12 mouse cellular contexts compared by ENCODE assay signal in genomic region chr4:84088166-84088565, GRCm38 (mm10).
DNase-seq lines count a peak whose midpoint lies in the region; ATAC-seq lines count a peak whose summit lies in the region.
"Had no signal": no experiment of that assay in that cellular context is flagged by ENCODE, and none has a peak within 500 bp of the region (broad histone marks: within the 10 kb centered on the region; RNA-seq: fewer than 3 reads in every experiment).

No protein-coding gene starts in this region.

- WGBS in intestine, embryonic 14.5 days, result 57% methylated on average over 12 of the region's 12 CpGs

- H3K27ac ChIP-seq in intestine, embryonic 14.5 days (ENCODE audit: low read depth), result peak overlapping the region; percentile 57; the same call in 1 of the 2 replicates
- H3K27ac ChIP-seq: forebrain, embryonic 12.5 days; liver, embryonic 14.5 days had no signal

- DNase-seq in 3T3-L1 (ENCODE audit: low read depth, low spot score), result peak; percentile 5
- peak; percentile 86 for DNase-seq in fibroblast of lung, adult 2 months (ENCODE audit: low read depth)
- DNase-seq in intestine, embryonic 14.5 days (ENCODE audit: low spot score), result no peak
- DNase-seq in lung, postnatal 25 days (ENCODE audit: low spot score), result peak; percentile 50
- DNase-seq in frontal cortex, postnatal 36 days (ENCODE audit: low spot score in 2 of 2), result no peak
- DNase-seq in spleen, adult 18-20 months, result no peak
- no peak for DNase-seq in right cerebral cortex, postnatal 10 days (ENCODE audit: low spot score in 2 of 2)
- no peak for DNase-seq in left cerebral cortex, postnatal 14 days (ENCODE audit: low spot score in 2 of 2)
- DNase-seq: layer of hippocampus, adult 9-11 months had no signal

- H3K4me2 ChIP-seq in intestine, embryonic 14.5 days (ENCODE audit: low read length), result no peak overlapping the region
- H3K4me2 ChIP-seq: forebrain, embryonic 12.5 days had no signal

- intact Hi-C loops in left cerebral cortex, postnatal 14 days (cut with DNase I), result no loop called here

- H3K9ac ChIP-seq in intestine, embryonic 14.5 days (ENCODE audit: low read length), result no peak overlapping the region
- H3K9ac ChIP-seq: forebrain, embryonic 12.5 days; liver, embryonic 14.5 days had no signal

- no peaks in the 10 kb centered on the region for H3K9me3 ChIP-seq in intestine, embryonic 14.5 days (ENCODE audit: control insufficient read depth, low read length)
- H3K9me3 ChIP-seq: forebrain, embryonic 12.5 days had no signal

- H3K4me3 ChIP-seq in intestine, embryonic 14.5 days (ENCODE audit: low read depth, low read length), result no peak overlapping the region
- H3K4me3 ChIP-seq: forebrain, embryonic 12.5 days had no signal

- no peaks in the 10 kb centered on the region for H3K36me3 ChIP-seq in intestine, embryonic 14.5 days (ENCODE audit: control insufficient read depth, insufficient read depth, low read length)
- H3K36me3 ChIP-seq: forebrain, embryonic 12.5 days had no signal

- ATAC-seq in intestine, embryonic 14.5 days (replicated peaks; ENCODE audit: low FRiP score, low TSS enrichment, low read depth), result no peak
- ATAC-seq: Patski had no signal

- H3K27me3 ChIP-seq in intestine, embryonic 14.5 days (replicated peaks; ENCODE audit: control insufficient read depth, insufficient read depth, low read length), result no peaks in the 10 kb centered on the region
- H3K27me3 ChIP-seq: forebrain, embryonic 12.5 days; Patski had no signal

- peaks cover 8% of the 10 kb centered on the region; the same call in 1 of the 2 replicates for H3K4me1 ChIP-seq in intestine, embryonic 14.5 days (replicated peaks; ENCODE audit: control insufficient read depth, insufficient read depth, low read length)
- H3K4me1 ChIP-seq: forebrain, embryonic 12.5 days had no signal

Comparison
In these comparisons a context has a peak if more than half of its experiments do, and no peak if none do; other contexts are left out.
1. DNase-seq: peak in 3T3-L1 (single experiment), fibroblast of lung, adult 2 months (single experiment) and lung, postnatal 25 days (single experiment); none in intestine, embryonic 14.5 days (single experiment), frontal cortex, postnatal 36 days (0 of 2), spleen, adult 18-20 months (0 of 2), right cerebral cortex, postnatal 10 days (0 of 2) and left cerebral cortex, postnatal 14 days (0 of 2).